Mouse (Mus musculus): ENCODE measurements around the gene Snx29.

Snx29 gene

DNA sequence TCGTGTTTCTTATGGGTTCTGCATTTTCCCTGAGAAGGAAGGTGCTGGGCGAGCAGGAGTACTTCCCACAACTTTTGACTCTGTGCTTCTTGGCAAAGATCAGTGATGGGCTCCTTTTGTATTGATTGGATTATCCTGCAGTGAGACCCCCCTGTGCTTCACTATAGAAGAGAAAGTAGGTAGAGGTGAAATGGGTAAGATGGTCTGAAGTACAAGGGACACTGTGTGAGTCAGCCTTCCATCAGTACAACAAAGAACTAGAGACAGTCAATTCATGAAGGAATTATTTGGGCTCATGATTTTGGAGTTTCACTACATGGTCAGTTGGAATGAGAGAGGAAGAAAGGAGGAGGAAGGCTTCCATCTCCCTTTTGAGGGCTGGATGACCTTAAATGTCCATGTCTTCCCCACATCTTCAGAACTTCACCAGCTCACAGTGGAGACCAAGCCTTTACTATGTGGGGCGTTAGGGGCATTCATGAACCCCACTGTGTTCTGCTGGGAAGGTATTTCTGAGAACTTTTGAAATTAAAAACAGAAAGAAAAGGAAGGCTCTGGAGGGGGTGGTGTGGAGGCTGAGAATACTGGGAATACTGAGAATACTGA lies 363.1 kb downstream of the Snx29 start:
- no peak for DNase-seq (ENCODE audit: low spot score in 2 of 2)

DNA sequence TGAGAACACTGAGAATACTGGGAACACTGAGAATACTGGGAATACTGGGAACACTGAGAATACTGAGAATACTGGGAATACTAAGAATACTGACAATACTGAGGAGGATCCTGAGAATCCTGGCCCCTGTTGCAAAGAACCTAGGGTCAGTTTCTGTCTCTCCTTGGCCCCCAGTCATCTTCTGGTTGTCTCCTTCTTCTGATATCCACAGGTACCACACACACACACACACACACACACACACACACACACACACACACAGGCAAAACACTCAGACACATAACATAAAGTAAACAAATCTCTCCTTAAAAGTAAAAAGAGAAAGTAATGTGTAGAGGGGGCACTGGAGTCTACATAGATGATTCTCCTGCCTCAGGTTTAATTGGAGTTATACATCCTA lies 365.1 kb downstream of the Snx29 start:
- DNase-seq (ENCODE audit: low spot score in 2 of 2) = no peak

DNA sequence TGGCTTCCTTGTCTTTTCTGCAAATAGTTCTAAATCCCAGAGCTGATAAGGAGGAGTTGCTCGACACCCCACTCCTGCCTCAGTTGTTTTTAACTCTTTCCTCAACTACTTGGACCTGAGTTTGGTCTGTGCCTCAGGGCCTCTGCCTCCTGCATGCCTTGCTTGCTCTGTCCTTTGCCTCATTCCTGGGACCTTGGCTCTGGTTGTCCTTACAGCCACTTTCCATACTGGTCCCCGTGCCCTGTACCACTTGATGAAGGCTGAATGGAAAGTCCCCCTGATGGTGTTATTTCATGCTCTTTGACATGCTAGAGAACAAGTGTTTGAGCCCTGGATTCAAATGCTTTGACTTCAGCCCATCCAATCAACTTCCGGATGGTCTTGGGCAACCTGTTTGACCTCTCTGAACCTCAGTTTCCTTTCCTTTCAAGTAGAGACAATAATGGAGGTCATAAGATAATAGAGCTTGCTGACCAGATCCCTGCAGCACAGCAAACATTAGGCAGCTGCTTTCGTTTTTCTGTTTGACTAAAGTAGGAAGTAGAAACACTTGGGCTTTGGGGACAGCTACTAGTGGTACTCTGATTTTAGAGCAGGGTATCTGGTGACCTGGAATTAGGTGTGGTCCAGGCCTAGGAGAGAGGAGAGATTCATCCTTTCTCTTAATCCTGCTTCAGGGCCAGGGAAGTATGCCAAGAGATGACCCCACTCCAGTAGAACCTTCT lies 365.7 kb downstream of the Snx29 start:
- DNase-seq (ENCODE audit: low spot score in 2 of 2) = no peak

DNA sequence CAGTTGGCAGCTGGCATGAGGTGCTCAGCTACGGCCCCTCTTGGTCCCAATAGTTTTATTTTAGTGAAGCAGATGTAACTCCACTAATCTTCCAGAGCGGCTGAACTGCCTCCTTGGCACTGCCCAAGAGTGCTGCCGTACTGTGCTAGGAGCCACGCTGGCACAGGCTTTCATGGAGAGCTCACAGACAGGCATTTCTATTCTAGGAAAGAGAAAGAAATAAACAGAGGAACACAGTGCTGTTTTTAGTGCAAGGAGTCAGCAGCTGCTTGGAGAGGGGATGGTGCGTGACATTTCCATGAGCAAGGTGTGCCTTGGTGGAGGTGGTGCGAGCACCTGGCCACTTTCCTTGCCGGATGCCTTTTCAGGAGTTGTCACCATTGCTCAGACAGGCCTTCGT lies 367.4 kb downstream of the Snx29 start:
- no peak for DNase-seq (ENCODE audit: low spot score in 2 of 2)

DNA sequence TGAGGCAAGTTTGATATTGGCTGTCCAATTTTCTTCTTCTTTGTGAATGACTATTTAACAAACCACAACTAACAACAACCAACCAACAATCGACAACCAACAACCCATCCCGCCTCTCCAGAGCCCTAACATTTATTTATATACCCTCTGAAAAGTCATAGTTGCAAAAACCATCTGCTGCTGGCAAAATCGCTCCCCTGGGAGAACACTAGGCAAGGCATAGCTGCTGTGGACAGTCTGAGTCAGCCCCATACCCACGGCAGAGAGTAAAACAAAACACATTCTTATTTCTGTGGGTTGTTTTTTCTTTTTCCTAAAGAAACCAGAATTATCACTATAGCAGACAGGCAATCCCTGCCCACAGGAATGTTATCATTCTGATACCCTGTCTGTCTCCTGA lies 368.0 kb downstream of the Snx29 start:
- no peak for DNase-seq (ENCODE audit: low spot score in 2 of 2)

DNA sequence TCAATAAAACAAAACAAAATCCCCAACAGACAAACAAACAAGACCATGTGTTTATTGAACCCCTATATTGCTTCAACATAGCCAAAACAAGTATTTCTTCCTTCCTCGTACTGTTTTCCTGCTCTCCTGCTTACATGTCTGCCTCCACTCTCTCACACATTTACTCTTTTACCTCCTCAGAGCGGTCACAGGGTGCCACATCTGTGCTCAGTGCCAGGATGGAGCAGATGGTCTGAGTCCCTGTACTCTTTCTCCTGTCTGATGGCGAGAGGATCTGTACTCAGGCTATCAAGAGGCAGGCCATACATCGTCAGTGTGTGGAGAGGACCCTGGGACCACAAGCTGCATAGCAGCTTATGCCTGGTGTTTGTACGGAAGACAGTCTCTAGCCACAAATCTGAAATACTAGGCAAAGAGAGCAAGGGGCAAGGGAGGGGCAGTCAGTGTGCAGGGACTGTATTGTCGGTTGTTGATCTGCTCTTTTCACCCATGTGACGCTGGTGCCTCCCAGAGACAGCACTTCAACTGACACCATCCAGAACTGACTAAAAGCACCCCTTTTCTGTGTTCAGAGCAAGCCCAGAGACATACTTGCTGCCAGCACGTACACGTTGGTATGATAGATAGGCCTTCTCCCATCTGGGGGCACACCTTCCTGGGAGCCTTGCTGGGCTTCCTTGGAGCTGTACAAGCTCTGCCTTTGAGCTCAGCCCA lies 368.9 kb downstream of the Snx29 start:
- DNase-seq (ENCODE audit: low spot score in 2 of 2) = no peak

DNA sequence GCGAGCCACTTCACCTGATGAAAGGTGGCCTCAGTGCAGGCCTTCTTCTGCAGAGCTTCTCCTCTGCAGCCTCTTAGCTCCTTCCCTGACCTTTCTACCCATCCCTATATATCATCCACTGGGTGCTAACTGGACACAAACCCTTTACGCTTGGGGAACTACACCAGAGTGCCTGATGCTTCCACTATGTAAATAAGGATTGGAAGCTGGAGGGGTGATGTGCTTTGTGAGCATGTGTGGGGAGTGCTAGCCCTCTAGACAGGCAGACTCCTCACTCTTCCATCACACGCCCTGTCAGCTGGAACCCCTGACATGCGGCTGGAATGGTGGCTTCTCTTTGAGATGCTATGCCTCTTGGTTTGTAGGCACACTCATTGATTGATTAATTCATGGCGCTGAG lies 370.0 kb downstream of the Snx29 start:
- no peak for DNase-seq (ENCODE audit: low spot score in 2 of 2)

DNA sequence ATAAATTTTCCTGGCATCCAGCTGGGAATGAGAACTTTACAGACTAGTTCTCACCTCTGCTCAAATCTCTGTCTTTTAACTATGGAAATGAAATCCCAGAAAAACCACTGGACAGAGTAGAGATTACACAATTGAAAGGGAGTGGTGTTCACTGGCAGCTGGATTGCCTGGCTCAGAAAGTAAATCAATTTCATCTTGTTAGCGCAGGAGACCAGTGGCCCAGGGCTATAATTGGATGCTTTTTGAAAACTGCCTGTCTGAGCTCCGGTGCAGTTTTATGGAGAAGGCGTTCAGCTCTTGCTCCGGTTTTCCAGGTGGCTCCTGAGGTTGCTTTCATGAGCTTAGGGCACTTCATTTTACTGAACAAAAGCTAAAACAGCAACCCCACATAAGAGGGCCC lies 371.7 kb downstream of the Snx29 start:
- DNase-seq (ENCODE audit: low spot score in 2 of 2) = no peak

DNA sequence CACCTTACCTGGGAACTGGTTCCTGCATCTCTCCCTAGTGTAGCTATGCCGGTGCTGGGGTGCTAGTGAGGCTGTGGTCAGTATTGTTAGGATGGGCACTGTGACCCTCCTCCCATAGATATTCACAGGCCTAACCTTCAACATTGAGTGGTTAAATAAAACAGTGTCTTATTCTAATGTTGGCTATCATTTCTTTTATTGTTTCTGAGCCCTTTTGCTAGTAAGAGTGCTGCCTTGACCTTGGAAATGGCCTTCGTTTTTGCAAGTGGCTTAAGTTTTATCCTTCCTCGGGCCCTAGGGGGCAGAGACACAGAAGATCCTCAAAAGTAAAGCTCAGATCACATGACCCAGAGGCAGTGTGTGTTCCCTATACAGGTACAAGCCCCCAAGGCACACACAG lies 374.1 kb downstream of the Snx29 start:
- DNase-seq (ENCODE audit: low spot score in 2 of 2) = no peak

DNA sequence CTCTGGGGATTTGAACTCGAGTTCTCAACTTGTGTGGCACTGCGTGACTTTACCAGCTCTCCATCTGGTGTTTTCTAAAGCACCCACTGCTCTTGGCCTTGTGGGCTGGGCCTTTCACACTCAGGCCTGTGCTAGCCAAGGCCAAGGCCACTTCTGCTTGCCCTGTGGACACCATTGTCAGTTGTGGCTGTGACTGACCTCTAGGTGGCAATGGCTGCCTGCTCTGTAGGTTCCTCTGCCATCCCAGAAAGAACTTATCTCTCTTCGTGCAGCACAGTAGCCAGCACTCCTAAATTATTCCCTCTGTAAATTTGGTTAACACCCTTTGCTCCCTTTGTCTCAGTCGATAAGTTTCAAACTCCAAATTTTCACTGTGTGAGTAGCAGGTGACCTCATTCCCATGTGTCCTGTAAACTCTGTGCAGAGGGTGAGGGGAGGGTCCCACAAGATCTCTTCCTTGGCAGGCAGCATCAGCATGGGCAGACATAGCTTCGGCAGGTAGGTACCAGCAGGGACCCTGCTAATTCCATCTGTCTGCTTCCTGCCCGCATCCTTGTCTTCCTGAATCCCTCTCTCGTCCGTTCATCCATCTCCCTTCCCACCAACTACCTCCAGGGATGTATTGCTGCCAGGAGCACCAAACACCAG lies 375.1 kb downstream of the Snx29 start:
- DNase-seq (ENCODE audit: low spot score in 2 of 2) = no peak

DNA sequence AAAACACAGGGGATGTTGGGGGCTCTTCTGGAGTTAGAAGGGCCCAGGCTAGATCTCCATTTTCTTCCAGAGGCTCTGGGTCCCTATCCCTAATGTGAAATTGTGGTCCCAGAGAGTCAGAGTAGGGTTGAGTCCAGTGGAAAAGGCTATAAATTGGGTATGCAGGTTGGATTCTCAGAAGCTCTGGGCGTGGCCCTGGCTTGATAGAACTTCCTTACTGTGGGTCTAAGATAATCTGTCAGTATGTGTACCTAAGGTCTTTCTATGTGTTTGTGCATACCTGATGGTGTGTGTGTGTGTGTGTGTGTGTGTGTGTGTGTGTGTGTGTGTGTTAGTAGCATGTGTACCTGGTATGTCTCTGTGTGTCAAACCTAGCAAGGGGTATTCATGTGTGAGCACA lies 378.9 kb downstream of the Snx29 start:
- DNase-seq (ENCODE audit: low spot score in 2 of 2) = no peak

DNA sequence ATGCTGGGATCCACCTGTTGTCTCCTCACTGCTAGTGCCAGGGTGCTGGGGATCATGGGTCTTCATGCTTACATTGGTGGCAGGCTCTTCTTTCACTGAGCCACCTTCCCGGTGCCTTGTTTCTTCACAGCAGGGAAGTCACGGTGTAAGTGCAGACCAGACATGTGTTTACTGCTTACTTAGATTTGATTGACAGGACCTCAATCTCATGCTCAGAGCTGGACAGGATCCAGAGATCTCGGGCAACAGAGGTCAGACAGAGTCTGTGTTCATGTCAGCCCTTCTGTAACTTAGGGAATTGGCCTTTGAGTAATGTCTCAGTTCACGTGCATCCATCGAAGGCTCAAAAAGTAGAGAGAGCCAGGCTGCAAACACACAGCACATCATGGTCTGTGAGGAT lies 381.4 kb downstream of the Snx29 start:
- no peak for DNase-seq (ENCODE audit: low spot score in 2 of 2)

DNA sequence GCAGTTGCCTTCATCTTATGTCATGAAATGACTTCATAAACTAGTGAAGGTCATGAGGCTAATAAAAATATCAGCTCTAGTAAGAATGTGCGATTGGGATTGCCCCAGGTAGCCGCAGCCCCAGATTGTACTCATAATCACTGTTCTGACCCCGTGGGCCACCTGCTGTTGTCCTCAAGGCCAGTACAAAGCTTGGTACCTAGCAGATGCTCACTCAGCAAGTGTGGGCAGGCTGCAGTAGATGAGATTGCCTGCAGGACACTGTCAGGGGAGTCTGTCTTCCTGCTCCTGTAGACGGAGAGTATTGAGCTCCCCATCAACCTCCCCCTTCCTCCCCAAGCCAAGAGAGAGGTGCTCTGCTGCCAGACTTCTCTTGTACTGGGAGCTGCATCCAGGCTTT lies 382.7 kb downstream of the Snx29 start:
- DNase-seq (ENCODE audit: low spot score in 2 of 2) = no peak

DNA sequence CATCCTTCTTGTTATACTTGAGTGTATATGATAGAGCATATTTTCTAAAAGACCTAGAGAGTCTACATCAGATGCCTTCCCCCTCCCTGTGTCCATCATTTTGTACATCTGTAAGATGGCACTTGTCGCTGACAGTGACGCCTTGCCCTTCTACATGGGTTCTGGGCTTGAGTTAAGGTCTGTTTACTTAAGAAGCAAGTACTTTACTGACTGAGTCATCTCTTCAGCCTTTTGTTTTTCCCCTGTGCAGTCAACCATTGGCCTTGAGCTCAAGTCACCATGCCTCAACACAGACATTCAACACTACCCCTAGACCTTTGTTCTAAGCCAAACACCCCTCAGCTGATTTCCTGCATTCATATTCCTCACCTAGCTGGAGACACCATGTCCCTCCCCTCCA lies 385.4 kb downstream of the Snx29 start:
- DNase-seq (ENCODE audit: low spot score in 2 of 2) = no peak

DNA sequence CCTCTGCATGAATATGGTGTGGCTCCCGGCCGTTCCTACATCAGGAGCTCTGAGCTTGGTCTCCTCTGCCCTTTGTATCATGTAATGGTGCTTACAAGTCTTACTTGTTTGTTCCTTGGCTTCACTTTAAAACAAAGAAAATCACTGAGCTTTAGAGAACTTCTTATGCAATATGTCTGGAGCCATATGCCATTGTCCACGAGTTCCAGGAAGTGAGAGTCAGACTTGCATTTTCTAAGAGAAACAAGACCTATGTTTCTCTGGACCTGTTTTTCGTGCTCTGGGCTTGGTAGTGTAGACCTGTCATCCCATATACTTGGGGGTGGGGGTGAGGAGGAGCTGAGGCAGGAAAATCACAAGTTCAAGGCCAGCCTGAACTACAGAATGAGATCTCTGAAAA lies 386.7 kb downstream of the Snx29 start:
- DNase-seq (ENCODE audit: low spot score in 2 of 2) = no peak

DNA sequence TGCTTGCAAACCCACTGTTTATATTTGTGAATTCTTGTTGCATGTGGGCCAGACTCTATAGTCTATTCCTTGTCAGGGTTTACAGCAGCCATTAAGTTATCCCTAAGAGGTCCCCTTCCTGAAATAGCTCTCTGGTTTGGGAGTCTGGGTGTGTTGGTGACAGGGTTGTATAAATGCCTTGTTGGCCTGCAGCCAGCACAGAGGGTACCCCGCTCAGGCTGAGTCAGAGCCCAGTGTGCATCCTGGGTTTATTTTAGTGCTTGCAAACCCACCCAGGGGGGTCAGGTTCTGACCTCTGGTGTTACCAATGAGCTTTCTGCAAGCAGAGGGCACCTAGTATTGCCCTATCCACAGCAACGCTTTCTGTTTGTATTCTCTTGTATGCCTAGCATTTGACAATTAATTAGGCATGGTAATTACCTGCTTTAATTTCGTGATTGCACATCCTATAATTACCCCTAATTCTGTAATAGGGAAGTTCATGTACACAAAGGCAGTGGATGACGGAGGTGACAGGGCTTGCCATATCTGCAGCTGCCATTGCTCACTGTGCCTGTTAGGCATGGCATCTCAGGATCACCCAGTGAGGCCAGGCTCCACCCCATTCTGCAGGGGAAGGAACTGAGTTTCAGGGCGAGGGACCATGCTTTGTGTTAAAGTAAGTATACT lies 387.4 kb downstream of the Snx29 start:
- DNase-seq (ENCODE audit: low spot score in 2 of 2) = no peak

DNA sequence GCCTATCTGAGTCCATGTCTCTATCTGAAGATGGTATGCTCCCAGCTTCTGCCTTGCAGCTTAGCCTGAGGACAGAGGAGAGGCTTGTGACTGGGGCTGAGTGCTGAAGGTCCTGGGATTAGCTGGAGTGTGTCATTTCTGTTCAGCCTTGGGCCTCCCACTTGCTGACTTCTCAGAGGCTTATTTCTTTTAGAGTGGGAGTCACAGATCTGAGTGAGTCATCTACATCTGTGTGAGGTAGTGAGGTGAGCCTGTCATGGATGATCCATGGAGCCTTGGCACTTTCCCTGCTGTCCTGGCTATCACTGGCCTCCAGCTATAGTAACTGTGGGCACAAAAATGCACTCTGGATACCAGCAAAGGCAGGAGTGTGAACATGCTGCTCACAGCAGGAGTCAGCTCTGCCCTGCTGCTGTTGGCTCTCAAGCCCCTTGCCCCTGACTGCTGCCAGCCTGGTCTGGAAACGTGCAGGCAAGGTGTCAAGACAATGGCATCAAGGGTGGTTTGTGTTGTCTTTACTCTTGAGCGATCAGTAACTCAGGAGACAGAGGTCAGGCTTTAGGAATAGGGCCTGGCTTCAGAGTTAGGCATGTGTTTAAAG lies 390.7 kb downstream of the Snx29 start:
- no peak for DNase-seq (ENCODE audit: low spot score in 2 of 2)

DNA sequence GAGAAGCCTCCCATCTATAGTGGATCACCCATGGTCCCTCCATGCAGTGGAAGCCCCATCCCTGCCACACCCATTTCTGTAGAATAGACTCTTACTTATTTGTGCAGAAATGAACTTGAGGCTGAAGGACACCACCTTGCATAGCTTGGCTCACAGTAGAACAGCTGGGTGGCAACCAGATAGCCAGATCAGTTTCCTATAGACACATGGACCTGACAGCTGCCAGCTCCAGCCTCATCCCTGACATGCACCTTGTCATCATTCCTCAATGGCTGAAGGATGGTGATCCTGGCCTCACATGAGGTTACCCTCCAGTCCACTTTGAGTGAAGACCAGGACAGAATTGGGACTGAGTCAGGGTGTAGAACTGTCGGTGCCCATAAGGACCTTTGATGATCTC lies 394.2 kb downstream of the Snx29 start:
- DNase-seq (ENCODE audit: low spot score in 2 of 2) = no peak

DNA sequence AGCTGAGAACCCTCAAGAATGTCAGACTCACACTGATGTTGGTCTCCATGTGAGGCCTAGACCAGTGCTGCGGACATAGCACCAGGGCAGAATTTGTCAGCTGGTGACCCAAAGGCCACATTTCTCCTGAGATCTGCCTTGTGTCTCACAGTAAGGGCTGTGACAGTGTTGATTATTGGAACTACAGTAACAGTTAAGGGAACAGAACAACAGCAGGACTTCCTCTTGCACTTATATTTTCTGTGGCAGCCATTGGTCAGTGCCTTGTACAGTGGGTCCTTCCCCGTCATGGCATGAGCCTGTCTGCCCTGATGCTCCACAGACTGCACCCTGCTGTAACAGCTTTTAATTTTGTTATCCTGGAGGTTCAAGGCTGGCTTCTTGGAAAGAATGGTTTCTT lies 403.2 kb downstream of the Snx29 start:
- no peak for DNase-seq (ENCODE audit: low spot score in 2 of 2)

DNA sequence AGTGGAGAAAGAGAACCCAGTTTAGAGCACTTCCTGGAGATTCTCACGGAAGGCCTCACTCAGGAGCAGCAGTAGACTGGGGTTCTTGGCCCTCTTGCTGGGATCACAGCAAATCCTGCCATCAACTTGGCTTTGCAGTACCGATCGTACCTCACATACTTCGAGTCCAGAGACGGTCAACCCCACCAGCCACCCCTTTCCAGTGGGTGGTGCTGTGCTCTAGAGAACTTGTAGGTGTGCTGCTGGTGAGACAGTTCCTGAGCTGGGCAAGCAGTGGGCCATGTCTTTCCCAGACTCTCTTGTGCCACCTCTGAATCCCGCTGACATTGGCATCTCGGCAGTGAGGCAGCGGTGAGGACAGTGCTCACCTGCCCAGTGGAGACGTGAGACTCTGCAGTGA lies 404.6 kb downstream of the Snx29 start:
- no peak for DNase-seq (ENCODE audit: low spot score in 2 of 2)

DNA sequence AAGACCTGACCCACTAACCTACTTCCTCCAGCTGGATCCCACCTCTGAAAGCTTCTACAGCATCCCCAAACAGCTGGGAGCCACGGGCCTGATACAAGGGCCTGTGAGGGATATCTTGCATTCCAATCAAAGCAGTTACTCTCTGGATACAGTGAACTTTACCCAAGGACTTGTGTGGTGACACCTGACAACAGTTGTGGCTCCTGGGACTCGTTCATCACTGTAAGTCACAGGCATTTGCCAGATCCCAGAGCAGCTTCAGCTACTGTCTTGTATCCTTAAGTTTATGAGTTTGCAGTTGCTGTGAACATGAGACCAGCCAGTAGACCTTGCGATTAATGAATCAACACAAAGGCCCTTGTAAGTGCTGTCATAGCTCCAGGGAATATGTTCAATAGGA lies 405.4 kb downstream of the Snx29 start:
- DNase-seq (ENCODE audit: low spot score in 2 of 2) = no peak

DNA sequence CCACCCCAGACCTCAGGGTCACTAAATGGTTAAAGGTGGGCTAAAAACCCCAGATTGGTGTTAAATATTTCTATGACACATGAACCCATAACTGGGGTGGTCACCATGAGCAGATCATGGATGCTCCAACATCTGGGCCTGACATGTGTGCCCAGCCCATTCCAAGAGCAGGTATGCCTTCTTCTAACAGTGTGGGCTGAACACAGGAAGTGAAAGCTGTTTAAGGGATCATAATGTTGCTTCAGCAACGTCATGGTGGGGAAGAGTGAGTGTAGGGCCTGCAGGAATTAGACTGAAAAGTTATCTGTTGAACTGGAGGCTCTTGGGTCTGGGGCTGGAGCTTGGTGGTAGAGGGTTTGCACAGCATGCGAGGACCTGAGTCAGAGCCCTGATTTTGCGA lies 405.9 kb downstream of the Snx29 start:
- DNase-seq (ENCODE audit: low spot score in 2 of 2) = no peak

Measured in spleen, postnatal 14 days (tissue).